Mouse (Mus musculus): Measurements from ENCODE around the gene Rgp1. TPM values are rescaled to one million over a fixed set of nuclear protein-coding genes. Genes with fewer than 3 reads are reported as not detected.
A peak's percentile ranks its signal among the peaks of the same experiment; 100 is the strongest.

The Rgp1 gene
- polyA plus RNA-seq, 1 experiment: 39.6 TPM

GRCm38 (mm10) chr4:43561997-43562768, 16.3 kb upstream of the Rgp1 start, which contains the start of the genes Creb3 and Tln1:
TSS of gene Creb3 (plus strand) at chr4:43562332.
TSS of gene Tln1 (minus strand) at chr4:43562691.
- DNase-seq (ENCODE audit: extremely low spot score in 1 of 2, low spot score in 1 of 2): peak; percentile 94 to 98

DNA sequence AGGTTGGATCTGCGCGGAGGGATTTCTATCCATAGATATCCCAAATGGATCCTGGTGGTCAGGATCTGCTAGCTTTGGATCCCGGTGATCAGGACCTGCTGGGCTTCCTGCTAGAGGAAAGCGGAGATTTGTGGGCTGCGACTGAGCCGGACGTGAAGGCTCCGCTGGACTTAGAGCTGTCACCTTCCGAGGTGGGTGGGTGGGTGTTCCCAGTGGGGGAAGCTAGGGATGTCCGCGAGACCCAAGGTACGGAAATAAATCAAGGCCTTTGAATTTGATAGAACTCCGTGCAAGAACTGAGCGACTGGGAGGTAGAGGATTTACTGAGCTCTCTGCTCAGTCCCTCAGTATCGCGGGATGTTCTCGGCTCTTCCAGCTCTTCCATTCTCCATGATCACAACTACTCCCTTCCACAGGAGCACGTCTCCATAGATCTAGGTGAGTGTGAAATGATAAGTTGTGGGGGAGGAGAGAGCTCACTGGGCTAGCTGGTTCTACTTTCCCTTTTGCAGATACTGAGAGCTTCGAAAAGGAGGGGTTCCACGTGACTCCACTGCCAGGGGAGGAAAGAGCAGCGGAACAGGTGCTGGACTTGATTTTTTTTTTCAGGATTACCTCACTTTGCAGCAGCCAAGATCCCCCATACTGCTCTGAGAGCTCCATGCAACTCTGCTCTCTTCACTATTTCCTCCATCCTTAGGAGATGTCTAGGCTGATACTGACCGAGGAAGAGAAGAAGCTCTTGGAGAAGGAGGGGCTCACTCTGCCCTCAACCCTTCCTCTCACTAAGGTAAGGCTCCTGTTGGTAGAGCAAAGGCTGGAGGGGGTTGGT, 15.5 kb upstream of the Rgp1 start:
- DNase-seq (ENCODE audit: extremely low spot score in 1 of 2, low spot score in 1 of 2): no peak

- DNase-seq (ENCODE audit: extremely low spot score in 1 of 2, low spot score in 1 of 2): no peak
Observed at GRCm38 (mm10) chr4:43563601-43563875, 15.0 kb upstream of the Rgp1 start.

DNA sequence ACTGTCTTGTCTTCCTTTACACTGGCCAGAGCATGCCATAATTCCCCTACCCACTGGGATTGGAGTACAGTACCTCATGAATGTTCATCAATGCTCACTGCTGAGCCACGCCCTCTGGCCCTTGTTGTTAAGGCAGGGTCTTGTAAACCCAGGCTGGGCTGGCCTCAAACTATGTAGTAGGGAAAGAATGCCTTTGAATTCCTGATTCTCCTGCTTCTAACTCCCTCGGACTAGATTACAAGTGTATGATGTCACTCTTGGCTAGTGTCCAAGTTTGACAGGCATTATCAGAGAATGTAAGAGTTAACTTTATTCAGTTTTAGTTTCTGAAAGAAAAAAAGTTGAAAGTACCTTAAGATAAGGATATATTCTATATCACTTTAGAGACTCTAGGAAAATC, 14.3 kb upstream of the Rgp1 start:
- DNase-seq (ENCODE audit: extremely low spot score in 1 of 2, low spot score in 1 of 2): no peak

GRCm38 (mm10) chr4:43567140-43567539, 11.4 kb upstream of the Rgp1 start:
- DNase-seq (ENCODE audit: extremely low spot score in 1 of 2, low spot score in 1 of 2): no peak

- no peak for DNase-seq (ENCODE audit: extremely low spot score in 1 of 2, low spot score in 1 of 2)
Observed at GRCm38 (mm10) chr4:43571395-43572045, 7.0 kb upstream of the Rgp1 start.

DNA sequence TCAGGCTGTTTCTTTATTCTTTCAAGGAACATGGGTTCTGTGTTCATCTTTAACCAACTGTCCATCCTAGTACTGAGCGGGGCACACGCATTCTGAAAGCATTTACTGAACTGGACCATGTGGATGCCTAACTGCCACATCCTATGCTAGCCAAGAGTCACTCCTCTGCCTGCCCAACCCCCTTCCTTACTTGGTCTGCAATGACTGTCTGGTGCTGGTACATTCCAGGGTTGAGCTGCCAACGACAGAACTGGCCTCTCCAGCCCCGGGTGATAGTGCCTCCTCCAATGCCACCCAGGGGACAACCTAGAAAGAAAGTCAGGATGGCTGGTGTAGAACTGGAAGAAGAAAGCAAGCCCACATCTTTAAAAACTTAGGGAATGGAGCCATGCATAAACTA, 5.0 kb upstream of the Rgp1 start:
- DNase-seq (ENCODE audit: extremely low spot score in 1 of 2, low spot score in 1 of 2): no peak

DNA sequence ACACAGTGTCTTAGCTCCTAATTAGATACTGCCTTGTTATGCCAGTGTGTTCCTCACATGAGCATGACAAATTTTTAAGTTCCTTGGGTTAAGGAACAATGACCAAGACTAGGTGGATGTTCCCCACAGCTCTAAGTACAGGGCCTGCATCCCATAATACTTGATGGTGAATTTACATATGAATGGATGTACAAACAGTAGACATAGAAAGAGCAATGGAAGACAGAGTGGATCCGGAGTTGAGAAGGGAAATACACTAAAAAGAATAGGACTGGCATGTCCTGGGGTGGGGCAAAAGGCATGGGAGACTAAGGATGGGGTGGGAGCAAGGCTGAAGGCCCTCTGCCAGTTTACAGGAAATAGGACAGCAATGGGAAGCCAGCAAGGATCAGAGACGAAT, 3.2 kb upstream of the Rgp1 start:
- DNase-seq (ENCODE audit: extremely low spot score in 1 of 2, low spot score in 1 of 2): no peak

GRCm38 (mm10) chr4:43577237-43577881, 1.2 kb upstream of the Rgp1 start:
- peak in 1 of 2 experiments; percentile 47 for DNase-seq (ENCODE audit: extremely low spot score in 1 of 2, low spot score in 1 of 2)

DNA sequence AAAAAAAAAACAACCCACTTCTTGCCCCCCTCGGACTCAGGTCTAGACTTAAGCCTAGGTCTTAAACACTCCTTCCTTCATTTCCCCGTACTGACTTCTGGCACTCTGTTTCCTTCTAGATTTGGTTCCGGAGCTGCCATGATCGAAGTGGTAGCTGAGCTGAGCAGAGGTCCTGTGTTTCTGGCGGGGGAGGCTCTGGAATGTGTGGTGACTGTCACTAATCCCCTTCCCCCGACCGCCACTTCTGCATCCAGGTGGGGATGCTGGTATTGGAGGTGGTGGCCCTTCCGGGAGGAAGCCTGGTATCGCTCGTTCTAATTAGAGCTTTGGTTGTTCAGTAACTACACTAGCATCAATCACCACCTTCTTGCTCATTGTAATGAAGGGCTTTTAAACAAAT, 741 bp downstream of the Rgp1 start:
- no peak for DNase-seq (ENCODE audit: extremely low spot score in 1 of 2, low spot score in 1 of 2)

DNA sequence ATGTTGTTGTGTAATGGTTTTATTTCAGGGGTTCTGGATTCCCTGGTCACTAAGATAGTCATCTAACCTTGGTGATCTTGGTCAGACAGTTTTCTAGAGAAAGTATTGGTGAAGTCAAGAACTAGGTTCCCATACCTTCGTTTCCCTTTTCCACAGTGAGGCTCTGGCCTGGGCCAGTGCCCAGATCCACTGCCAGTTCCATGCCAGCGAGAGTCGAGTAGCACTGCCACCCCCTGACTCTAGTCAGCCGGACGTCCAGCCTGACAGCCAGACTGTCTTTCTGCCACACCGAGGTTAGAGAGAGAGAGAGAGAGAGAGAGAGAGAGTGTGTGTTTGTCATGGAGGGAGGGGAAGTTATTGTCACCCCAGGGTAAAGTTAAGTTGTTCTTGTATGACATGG, 1.2 kb downstream of the Rgp1 start:
- no peak for DNase-seq (ENCODE audit: extremely low spot score in 1 of 2, low spot score in 1 of 2)

GRCm38 (mm10) chr4:43580721-43581120, 2.2 kb downstream of the Rgp1 start:
- DNase-seq (ENCODE audit: extremely low spot score in 1 of 2, low spot score in 1 of 2): no peak

- no peak for DNase-seq (ENCODE audit: extremely low spot score in 1 of 2, low spot score in 1 of 2)
Observed at GRCm38 (mm10) chr4:43581381-43581780, 2.9 kb downstream of the Rgp1 start.

GRCm38 (mm10) chr4:43582241-43582640, 3.7 kb downstream of the Rgp1 start:
- DNase-seq (ENCODE audit: extremely low spot score in 1 of 2, low spot score in 1 of 2): no peak

DNA sequence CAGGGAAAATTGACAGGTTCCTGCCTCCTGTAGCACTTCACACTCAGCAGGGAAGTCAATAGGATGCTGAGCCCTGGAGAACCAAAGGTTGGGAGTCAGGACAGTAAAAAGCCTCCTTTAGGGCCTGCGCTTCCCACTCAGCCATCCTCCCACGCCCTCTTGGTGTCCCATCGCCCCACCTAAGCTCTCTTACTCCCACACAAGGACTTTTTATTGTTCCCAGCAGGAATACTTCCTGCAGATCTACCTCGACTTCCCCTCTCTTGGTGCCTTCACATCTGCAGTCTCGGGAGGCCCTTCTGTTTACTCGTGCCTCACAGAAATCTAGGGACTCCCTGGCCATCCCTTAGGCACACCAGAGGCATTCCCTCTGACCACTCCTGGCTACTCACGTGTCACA, 4.9 kb downstream of the Rgp1 start:
- no peak for DNase-seq (ENCODE audit: extremely low spot score in 1 of 2, low spot score in 1 of 2)

DNA sequence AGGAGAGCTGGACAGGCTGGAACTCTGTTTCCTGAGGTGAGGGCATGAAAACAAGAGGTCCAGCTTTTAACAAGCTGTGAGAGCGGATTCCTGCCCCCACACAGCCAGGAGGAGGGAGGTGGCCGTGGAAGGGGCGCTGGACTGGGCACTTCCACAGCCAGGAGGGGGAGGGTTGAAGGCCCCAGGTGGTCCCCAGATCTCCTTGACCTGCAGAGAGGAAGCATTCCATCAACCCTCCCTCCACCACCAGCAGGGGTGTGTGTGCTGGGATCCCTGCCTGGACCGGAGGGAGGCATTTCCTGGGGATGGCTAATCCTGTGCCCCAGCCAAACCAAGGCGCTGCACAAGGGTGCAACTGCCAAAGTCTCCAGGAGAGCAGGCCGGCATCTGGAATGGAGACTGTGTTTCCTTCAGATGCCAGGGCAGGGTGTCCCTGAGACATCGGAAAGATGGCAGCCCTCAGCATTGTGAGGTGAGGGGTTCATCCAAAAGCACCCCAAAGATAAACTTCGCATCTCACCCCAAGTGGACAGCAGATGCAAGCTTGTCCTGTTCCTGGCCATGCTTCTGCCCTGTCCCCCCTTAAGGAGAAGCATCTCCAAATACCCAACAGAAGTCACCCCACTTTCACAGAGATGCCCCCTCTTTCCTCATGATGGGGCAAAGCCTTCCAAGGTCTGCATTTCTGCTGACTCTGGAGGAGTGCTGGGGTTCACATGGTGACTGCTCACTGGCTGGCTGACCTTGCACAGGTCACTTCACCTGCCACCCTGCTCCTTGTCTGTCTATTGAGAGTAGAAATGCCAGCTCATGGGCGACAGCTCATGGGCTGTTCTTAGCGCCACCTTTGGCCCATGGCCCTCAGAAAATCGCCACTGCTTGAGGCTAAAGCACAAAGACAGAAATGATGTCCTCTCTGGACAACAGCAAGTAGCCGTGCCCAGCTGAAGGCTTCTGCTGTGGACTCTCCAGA, 6.2 kb downstream of the Rgp1 start, which contains the start of gene Msmp:
Gene Msmp (minus strand): TSS at position 51 of the 973 bp plus-strand sequence.
- DNase-seq (ENCODE audit: extremely low spot score in 1 of 2, low spot score in 1 of 2): no peak

DNA sequence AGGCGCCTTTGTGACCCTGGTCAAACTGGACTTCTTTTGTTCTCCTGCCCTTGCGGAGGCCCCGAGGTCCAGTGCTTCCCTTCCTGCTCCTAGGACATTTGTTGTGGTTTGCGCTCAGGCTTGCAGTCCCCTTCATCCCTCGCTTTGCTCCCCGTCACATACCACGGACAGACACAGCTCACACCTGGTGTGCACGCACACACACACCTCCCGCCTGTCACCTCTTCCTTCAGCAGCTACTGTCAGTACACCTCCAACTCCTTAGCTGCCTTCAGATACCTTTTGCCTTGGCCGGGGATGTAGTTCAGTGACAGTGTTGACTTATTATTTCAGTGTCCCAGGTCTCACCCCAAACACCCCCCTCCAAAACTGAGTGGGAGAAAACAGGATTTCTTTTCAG, 7.2 kb downstream of the Rgp1 start:
- no peak for DNase-seq (ENCODE audit: extremely low spot score in 1 of 2, low spot score in 1 of 2)

- DNase-seq (ENCODE audit: extremely low spot score in 1 of 2, low spot score in 1 of 2): no peak
Observed at GRCm38 (mm10) chr4:43586411-43586810, 7.9 kb downstream of the Rgp1 start.

DNA sequence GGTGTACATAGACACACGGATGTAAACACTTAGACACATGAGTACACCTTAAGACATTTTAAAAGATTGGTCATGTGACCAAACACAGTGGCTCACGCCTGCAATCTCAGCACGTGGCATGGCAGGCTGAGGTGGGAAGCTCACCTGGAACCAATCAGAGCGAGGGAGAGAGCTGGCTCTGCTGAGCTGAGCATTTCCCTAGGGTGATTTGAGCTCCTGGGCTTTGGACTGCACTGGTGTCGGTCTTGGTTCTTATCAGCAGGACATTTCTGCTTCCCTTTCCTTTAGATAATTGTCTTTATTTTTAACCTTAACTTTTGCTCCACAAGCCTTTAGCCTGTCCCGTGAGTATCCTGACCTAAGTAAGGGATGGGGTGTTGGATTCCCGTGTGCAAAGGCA, 9.2 kb downstream of the Rgp1 start:
- DNase-seq (ENCODE audit: extremely low spot score in 1 of 2, low spot score in 1 of 2): no peak

GRCm38 (mm10) chr4:43591543-43591942, 13.0 kb downstream of the Rgp1 start:
- peak in 1 of 2 experiments; percentile 28 for DNase-seq (ENCODE audit: extremely low spot score in 1 of 2, low spot score in 1 of 2)

Measured in frontal cortex, adult 2 months (tissue).